Mouse (Mus musculus) bone marrow, adult 2 months (tissue): Measurements from ENCODE around the gene Cep89.

ENCODE experiments used
- CTCF ChIP-seq: fragments of 200-500 bp; IDR thresholded peaks from 2 replicates; pipeline ENCODE4 v1.5.1; 2011; ENCODE audit warnings: low read length, control low read depth; ENCODE audit not compliant: control insufficient read depth, insufficient read depth
- POLR2A ChIP-seq: fragments of 200-500 bp; IDR thresholded peaks from 2 replicates; pipeline ENCODE4 v1.6.1; 2011; ENCODE audit warnings: low read depth, mild to moderate bottlenecking, control low read depth, low read length, borderline replicate concordance; ENCODE audit not compliant: control insufficient read depth

DNA sequence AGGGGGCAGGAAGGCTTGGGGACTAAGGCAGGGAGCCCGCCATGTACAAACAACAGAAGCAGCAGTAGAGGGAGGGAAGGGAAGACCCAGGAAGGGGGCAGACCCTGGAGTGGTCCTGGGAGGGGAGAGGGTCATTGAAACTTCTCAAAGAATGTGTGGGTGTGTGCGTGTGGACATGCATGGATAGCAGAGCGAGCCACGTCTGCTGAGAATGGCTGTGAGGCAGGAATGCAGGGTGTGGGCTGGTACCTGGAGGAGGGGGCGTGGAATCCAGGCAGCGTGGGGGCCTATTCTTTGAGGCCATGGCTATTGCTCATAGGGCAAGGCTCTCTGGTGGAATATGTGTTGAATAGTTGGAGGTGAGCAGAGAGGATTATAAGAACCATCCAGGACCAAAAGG lies 8.1 kb upstream of the Cep89 start:
- TF ChIP-seq CTCF (no peak), POLR2A (no peak)
